Mouse (Mus musculus) right cerebral cortex, postnatal 14 days (tissue): ENCODE data around the gene Tssk6.
A peak's percentile ranks its signal among the peaks of the same experiment; 100 is the strongest.
"Not testable (repeated sequence)": the region's sequence is repeated elsewhere in the genome, so short reads cannot be mapped to it uniquely, and the experiment has no call there.

Experiments used
- DNase-seq: peaks from one replicate; pipeline ENCODE4 v3.0.0; 2022

The Tssk6 gene

GRCm38 (mm10) chr8:69919876-69920662 is 18.1 kb downstream of the Tssk6 start:
- DNase-seq, result peak; percentile 27

GRCm38 (mm10) chr8:69921141-69921540 is 19.2 kb downstream of the Tssk6 start:
- DNase-seq, result no peak

DNA sequence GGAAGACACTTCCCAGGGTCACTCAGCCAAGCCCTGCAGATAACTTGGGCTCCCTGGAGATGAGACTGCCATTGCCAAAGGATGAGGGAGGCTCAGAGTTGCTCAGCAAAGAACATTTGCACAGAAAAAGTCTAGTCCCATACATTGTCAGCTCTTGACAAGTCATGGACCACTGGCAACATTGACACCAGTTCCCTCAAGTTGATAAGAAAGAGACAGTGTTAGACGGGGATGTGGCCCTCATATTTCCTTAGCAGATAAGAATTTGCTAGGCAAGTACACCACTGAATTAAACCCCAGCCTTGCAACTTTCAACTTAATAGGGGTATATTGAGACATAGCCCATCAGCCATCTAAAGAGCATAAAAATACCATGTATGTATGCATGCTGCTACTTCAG is 22.0 kb downstream of the Tssk6 start:
- no peak for DNase-seq

DNA sequence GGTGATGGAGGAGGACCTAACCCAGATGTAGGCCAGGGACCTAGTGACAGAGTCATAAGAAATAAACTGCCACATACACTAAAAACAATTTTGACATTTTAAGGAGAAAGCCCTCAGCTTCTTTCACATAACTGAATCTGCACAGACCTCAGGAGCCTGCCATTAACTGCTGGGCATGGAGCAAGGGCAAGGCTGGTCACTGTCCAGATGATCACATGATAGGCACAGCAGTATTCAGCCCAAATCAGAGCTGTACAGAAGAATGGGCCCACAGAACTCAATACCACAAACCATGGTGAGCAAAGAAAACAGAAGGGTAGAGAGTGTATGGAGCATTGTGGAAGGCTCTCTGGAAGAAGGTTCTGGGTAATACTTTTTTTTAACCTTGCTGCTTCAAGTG is 24.9 kb downstream of the Tssk6 start:
- no peak for DNase-seq

DNA sequence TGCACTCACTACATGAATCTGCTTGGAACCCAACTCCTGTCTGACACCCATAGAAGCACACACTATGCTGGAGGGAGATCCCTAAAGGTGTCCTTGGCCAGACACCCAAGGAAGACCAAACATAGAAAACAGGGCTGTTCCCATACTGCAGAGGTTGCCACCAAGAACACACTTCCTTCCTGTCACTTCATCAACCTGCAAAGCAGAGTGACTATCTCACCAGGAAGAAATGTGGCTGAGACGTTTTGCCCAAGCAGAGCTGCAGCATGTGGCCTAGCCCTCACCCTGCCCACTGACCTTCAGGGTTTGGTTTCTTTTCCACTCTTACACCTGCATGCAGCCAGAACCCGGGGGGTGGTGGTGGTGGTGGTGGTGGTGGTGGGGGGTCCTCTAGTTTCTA is 31.8 kb downstream of the Tssk6 start:
- DNase-seq, result no peak

- no peak for DNase-seq
These were observed 32.6 kb downstream of the Tssk6 start for GRCm38 (mm10) chr8:69934582-69934981.

- no peak for DNase-seq
These were observed 33.4 kb downstream of the Tssk6 start for GRCm38 (mm10) chr8:69935431-69935830.

GRCm38 (mm10) chr8:69936050-69936794 is 34.2 kb downstream of the Tssk6 start:
- DNase-seq, result no peak

DNA sequence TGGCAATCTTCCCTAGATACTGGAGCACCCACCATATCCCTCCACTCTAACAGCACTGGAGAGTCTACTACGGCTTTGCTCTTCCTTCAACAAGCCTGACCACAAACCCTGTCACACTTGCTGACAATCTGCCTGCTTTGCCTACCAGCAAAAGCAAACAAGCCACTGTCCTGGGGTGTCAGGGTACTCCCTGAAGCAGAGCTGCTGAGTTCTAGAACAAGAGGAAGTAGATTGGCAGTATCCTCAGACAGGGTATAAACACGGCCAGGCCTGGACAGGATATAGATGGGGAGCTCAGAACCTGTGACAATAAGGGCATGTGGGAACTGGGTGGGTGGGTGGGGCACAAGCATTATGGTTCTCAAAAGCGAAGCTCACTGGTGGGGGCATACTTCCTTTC is 35.5 kb downstream of the Tssk6 start:
- DNase-seq, result no peak

DNA sequence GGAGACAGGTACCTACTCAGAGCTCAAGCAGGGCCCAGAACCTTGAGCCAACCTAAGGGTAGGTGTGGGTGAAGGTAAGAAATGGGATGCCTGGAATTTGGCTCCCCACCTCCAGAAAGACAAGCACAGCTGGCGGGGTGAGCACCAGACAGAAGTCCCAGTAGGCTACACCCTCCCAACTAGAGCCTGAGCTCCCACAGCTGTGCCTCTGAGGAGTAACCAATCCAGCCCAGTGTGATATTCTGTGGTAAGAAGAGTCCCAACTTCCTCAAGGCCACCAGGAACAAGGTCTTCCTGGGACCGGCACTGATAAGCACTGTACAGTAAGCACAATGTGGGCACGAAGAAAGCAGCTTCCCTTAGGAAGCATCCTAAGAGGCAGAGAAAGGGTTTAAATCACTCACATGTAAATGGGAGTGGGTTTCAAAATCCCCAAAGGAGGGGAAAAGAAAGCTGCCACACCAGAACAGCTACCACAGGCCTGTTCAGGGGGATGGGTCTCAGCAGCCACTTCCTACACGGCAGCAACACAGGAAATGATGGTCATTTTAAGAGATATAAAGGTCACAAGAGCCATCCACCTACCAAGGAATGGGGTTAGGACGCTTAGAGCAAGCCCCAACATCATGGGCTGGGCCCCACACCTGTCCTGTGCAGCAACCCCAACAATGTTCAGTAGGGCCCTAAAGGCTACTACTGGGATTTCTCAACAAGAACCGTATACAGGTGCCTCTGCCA is 36.4 kb downstream of the Tssk6 start:
- no peak for DNase-seq

DNA sequence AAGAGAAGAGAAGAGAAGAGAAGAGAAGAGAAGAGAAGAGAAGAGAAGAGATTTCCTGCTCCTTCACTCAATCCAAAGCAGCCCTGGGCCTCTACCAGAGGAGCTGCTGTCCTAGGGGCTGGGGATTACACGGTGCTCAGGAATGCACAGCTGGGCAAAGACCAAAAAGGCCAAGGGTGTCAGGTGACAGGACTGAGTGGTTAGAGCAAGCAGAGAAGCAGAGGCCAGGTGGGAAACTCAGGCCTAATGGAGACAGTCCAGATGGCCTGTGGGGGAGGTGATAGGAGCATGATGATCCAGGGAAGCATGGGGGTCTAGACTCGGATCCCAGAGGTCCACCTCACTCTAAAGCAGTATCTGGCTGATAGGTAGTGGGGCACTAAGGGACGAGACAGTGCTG is 37.6 kb downstream of the Tssk6 start:
- DNase-seq, result no peak

DNA sequence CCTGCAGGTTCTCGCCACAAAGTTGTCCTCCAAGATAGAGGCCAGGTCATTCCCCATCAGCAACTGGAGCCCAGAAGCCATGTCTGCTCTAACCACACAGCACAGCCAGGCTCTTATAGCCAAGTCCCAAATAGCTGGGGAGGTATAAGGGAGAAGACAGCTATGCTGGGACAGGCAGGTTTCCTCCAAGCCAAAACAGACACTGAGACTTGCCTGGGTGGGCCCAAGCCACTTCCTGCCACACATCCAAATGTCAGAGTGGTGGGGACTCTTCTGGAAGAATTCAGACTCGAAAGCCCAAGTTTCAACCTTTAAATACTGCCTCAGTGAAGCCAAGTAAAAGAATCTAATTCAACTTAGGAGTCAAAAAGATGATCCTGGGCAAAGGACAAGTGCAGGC is 38.4 kb downstream of the Tssk6 start:
- no peak for DNase-seq

DNA sequence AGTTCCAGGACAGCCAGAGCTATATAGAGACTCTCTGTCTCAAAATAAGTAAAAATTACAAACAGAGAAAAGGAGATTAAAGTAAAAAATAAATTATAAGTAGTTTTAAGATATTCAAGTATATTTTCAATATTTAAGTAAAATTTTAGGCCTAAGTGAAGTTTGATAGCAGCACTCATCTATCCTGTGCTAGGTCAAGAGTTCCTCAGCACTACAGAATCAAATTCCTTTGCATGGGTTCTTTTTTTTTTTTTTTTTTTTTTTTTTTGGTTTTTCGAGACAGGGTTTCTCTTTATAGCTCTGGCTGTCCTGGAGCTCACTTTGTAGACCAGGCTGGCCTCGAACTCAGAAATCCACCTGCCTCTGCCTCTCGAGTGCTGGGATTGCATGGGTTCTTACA is 40.5 kb downstream of the Tssk6 start:
- not testable (repeated sequence) for DNase-seq

GRCm38 (mm10) chr8:69950300-69950699 is 48.3 kb downstream of the Tssk6 start:
- no peak for DNase-seq
